Mouse (Mus musculus) midbrain, embryonic 10.5 days (tissue): Measurements from ENCODE around the gene Relt. TPM values are rescaled to one million over a fixed set of nuclear protein-coding genes. Genes with fewer than 3 reads are reported as not detected.
A peak's percentile ranks its signal among the peaks of the same experiment; 100 is the strongest.

ENCODE experiments used
- DNase-seq: peaks from one replicate; pipeline ENCODE4 v3.0.0-alpha.2; 2017; ENCODE audit warnings: low spot score
- H3K27ac ChIP-seq: fragments of 300-500 bp; sonication (generic); replicated peaks from 2 replicates; pipeline ENCODE4 v1.5.1; 2016; ENCODE audit warnings: mild to moderate bottlenecking
- H3K27me3 ChIP-seq: fragments of 300-500 bp; sonication (generic); 2 replicates; pipeline ENCODE4 v1.6.1; 2016; ENCODE audit warnings: low read depth, mild to moderate bottlenecking; ENCODE audit not compliant: poor library complexity, severe bottlenecking
- H3K36me3 ChIP-seq: fragments of 300-500 bp; sonication (generic); 2 replicates; pipeline ENCODE4 v1.6.1; 2016; ENCODE audit warnings: mild to moderate bottlenecking, moderate library complexity
- H3K4me1 ChIP-seq: fragments of 300-500 bp; sonication (generic); 2 replicates; pipeline ENCODE4 v1.6.1; 2016
- H3K4me3 ChIP-seq: fragments of 300-500 bp; sonication (generic); 2 replicates; pipeline ENCODE4 v1.5.1; 2016; ENCODE audit warnings: mild to moderate bottlenecking, moderate library complexity
- H3K9me3 ChIP-seq: fragments of 300-500 bp; sonication (generic); replicated peaks from 2 replicates; pipeline ENCODE4 v1.6.1; 2016; ENCODE audit warnings: mild to moderate bottlenecking
- WGBS: fragments of 180-500 bp; shearing (Covaris S2); methylation state at CpG from one replicate; pipeline ENCODE4 v1.1.7; 2016; 5-methylcytosine and 5-hydroxymethylcytosine counted together
- polyA plus RNA-seq: library from polyadenylated mRNA; unstranded; fragments of >200 nt; fragmentation: Nextera tagmentation; extraction: Ambion mirVana; gene quantifications from 2 replicates; pipeline ENCODE4 v1.2.1, GENCODE M21; 2016

The Relt gene
- polyA plus RNA-seq, 1 experiment from 2014 or later, result 5.2 TPM

- H3K36me3 ChIP-seq, result peaks cover 53% of the 10 kb centered on the region
- no peak overlapping the region for H3K27ac ChIP-seq
- H3K9me3 ChIP-seq, result no peaks in the 10 kb centered on the region
- 93% methylated on average over 6 of the region's 6 CpGs for WGBS
- H3K27me3 ChIP-seq, result no peaks in the 10 kb centered on the region
- no peak overlapping the region for H3K4me3 ChIP-seq
- no peak for DNase-seq
- H3K4me1 ChIP-seq, result no peaks in the 10 kb centered on the region
Observed at GRCm38 (mm10) chr7:100839632-100840402, 23.4 kb downstream of the Relt start.

- H3K36me3 ChIP-seq, result peaks cover 66% of the 10 kb centered on the region
Observed at GRCm38 (mm10) chr7:100837701-100838100, 25.5 kb downstream of the Relt start.

GRCm38 (mm10) chr7:100836657-100837056 is 26.6 kb downstream of the Relt start:
- Histone ChIP-seq H3K36me3 (peaks cover 59% of the 10 kb centered on the region), H3K9me3 (no peaks in the 10 kb centered on the region), H3K27me3 (no peaks in the 10 kb centered on the region), H3K4me1 (no peaks in the 10 kb centered on the region), H3K27ac (no peak overlapping the region), H3K4me3 (no peak overlapping the region)
- no peak for DNase-seq
- WGBS, result 93% methylated on average over 10 of the region's 10 CpGs

More at GRCm38 (mm10) chr7:100837701-100838100, 25.5 kb downstream of the Relt start:
- Histone ChIP-seq H3K27me3 (no peaks in the 10 kb centered on the region), H3K27ac (no peak overlapping the region), H3K4me1 (no peaks in the 10 kb centered on the region), H3K9me3 (no peaks in the 10 kb centered on the region), H3K4me3 (no peak overlapping the region)
- DNase-seq, result no peak
- 75% methylated on average over 1 of the region's 1 CpGs for WGBS

DNA sequence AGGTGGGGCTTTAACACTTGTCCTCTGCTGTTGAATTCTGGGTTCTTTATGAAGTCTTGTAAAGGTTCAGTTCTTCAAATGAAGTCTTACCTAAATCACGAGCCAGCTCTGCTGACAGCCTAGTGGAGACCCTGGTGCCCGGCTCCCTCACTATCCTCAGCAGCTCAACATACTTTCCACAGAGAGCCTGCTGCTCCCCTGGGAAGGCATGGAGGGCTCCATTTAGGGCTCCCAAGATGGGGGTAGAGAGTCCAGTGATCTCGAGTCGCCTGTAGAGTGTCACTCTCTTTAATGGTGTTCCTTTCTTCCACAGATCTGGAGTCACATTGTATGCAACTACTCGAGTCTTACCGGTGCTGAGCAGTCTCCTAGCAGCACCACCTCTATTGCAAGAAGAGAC is 27.5 kb downstream of the Relt start:
- DNase-seq, result no peak
- Histone ChIP-seq H3K27me3 (no peaks in the 10 kb centered on the region), H3K36me3 (peaks cover 64% of the 10 kb centered on the region), H3K4me1 (no peaks in the 10 kb centered on the region), H3K27ac (no peak overlapping the region), H3K4me3 (no peak overlapping the region), H3K9me3 (no peaks in the 10 kb centered on the region)
- WGBS, result 93% methylated on average over 6 of the region's 6 CpGs

DNA sequence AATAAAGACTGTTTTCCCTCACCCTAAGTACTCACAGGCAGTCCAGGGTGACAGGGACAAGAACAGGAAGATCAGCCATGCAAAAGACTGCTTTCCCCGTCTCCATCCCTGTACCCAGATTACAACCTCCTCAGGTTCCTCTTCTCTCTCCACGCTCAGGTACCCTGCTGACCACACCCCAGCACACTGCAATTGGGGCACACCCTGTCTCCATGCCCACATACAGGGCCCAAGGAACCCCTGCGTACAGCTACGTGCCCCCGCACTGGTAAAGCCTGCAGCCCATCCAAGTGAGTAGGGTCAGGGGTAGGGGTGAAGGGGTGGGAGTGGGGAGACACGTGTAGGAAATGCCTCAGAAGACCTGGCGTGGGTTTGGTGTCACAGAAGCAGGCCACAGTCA is 28.1 kb downstream of the Relt start:
- no peak overlapping the region for H3K27ac ChIP-seq
- peaks cover 64% of the 10 kb centered on the region for H3K36me3 ChIP-seq
- no peak for DNase-seq
- H3K4me1 ChIP-seq, result no peaks in the 10 kb centered on the region
- H3K9me3 ChIP-seq, result no peaks in the 10 kb centered on the region
- 94% methylated on average over 7 of the region's 7 CpGs for WGBS
- no peaks in the 10 kb centered on the region for H3K27me3 ChIP-seq
- no peak overlapping the region for H3K4me3 ChIP-seq

GRCm38 (mm10) chr7:100833859-100834258 is 29.4 kb downstream of the Relt start:
- no peaks in the 10 kb centered on the region for H3K4me1 ChIP-seq
- no peak overlapping the region for H3K4me3 ChIP-seq
- no peak overlapping the region for H3K27ac ChIP-seq
- H3K36me3 ChIP-seq, result peaks cover 65% of the 10 kb centered on the region
- no peaks in the 10 kb centered on the region for H3K27me3 ChIP-seq
- DNase-seq, result no peak
- H3K9me3 ChIP-seq, result no peaks in the 10 kb centered on the region
- WGBS, result 88% methylated on average over 1 of the region's 1 CpGs

DNA sequence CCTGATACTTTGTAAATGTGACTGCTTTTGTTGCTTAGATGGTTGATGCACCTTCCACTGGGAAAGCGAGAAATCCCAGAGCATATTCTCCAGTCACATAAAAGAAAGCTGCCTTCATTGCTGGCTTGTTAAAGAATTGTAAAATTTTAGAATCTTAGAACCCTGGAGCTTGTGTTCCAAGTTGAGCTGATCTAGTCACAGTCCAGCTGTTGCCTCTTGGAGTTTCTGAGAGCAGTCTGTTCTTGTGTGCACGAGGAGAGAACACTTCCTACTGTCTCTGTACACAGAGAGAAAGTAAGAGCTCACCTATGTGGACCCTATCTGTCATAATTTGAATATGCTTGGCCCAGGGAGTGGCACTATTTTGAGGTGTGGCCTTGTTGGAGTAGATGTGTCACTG is 34.7 kb downstream of the Relt start:
- Histone ChIP-seq H3K27me3 (no peaks in the 10 kb centered on the region), H3K4me1 (no peaks in the 10 kb centered on the region), H3K4me3 (no peak overlapping the region), H3K9me3 (no peaks in the 10 kb centered on the region), H3K27ac (no peak overlapping the region), H3K36me3 (peaks cover 37% of the 10 kb centered on the region)
- WGBS, result 95% methylated on average over 2 of the region's 2 CpGs
- no peak for DNase-seq

GRCm38 (mm10) chr7:100824661-100825060 is 38.6 kb downstream of the Relt start:
- 89% methylated on average over 3 of the region's 3 CpGs for WGBS

GRCm38 (mm10) chr7:100818401-100819064 is 44.7 kb downstream of the Relt start:
- no peak overlapping the region for H3K27ac ChIP-seq

More at GRCm38 (mm10) chr7:100824661-100825060, 38.6 kb downstream of the Relt start:
- Histone ChIP-seq H3K36me3 (peaks cover 23% of the 10 kb centered on the region), H3K27me3 (no peaks in the 10 kb centered on the region), H3K4me3 (no peak overlapping the region), H3K9me3 (no peaks in the 10 kb centered on the region), H3K4me1 (no peaks in the 10 kb centered on the region), H3K27ac (no peak overlapping the region)
- no peak for DNase-seq

GRCm38 (mm10) chr7:100817442-100817760 is 45.8 kb downstream of the Relt start:
- DNase-seq, result no peak
- Histone ChIP-seq H3K27me3 (no peaks in the 10 kb centered on the region), H3K9me3 (no peaks in the 10 kb centered on the region), H3K36me3 (0 out of 2 replicates have a peak, but pooled peaks cover 7% of the 10 kb centered on the region), H3K27ac (no peak overlapping the region), H3K4me3 (no peak overlapping the region), H3K4me1 (peaks cover 12% of the 10 kb centered on the region)
- WGBS, result 92% methylated on average over 2 of the region's 2 CpGs

More at GRCm38 (mm10) chr7:100818401-100819064, 44.7 kb downstream of the Relt start:
- 0 out of 2 replicates have a peak, but pooled peaks cover 4% of the 10 kb centered on the region for H3K36me3 ChIP-seq
- DNase-seq, result no peak
- 91% methylated on average over 4 of the region's 4 CpGs for WGBS
- no peak overlapping the region for H3K4me3 ChIP-seq
- H3K27me3 ChIP-seq, result no peaks in the 10 kb centered on the region
- H3K4me1 ChIP-seq, result peaks cover 12% of the 10 kb centered on the region
- no peaks in the 10 kb centered on the region for H3K9me3 ChIP-seq

DNA sequence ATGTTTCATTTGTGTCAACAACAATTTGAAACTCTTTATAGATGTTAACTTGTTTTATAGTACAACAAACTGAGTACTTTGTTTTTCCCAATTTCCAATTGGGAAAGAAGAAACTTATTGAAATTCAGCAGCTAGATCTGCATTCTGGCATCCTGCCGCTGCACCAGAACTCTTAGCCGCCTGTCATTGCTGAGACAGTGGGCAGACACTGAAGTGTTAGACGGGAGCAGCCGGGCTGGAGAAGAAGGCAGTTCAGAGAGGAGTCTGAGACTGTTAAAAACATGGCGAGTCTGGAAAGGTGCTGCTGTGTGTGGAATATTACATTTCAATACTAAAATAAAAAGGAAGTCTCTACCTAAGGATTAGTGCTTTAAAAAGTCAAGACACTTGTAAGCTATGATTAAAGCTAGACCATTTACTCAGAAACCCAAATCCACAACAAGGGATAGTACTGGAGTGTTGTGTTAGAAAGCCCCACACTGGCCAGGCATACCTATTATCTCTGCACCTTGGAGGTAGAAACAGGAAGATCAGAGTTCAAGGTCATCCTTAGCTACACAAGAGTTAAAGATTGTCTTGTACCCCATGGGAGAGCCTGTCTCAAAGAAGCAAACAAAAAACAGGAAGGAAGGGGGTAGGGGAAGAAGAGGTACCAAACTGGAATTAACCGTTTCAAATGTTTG is 46.3 kb downstream of the Relt start:
- Histone ChIP-seq H3K9me3 (no peaks in the 10 kb centered on the region), H3K27ac (no peak overlapping the region), H3K4me1 (peaks cover 12% of the 10 kb centered on the region), H3K36me3 (0 out of 2 replicates have a peak, but pooled peaks cover 7% of the 10 kb centered on the region), H3K4me3 (no peak overlapping the region), H3K27me3 (no peaks in the 10 kb centered on the region)
- 81% methylated on average over 6 of the region's 6 CpGs for WGBS
- no peak for DNase-seq

DNA sequence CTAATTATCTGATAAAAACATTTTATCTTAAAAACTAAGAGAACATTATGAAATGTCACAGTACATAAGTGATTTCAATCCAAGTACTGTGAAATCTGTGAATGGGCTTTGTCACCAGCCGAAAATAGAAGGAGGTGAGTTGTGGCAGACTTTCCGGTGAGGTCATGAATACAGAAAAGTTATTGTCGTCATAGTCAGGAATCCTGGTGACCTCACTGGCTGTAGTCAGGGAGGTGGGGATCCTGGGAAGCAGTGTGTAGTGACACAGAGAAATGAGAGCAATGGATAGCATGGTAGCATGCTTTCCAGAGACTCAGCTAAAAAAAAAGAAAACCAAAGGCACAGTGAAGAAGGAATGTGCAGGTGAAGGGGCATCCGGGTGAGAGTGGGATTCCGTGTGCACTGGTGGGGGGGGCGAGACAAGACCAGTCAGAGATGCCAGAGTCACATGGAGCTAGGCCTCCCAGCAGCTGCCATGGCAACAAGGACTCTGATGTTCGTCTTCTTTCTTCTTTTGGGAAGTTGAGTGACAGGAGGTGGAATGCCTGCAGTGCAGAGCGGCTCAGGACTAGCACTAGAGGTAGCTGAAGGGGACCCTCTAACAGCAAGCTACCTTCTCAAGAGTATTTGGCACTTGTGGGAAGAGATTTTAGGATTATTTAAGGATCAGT is 47.2 kb downstream of the Relt start:
- 53% methylated on average over 8 of the region's 8 CpGs for WGBS
- peak; percentile 55 for DNase-seq
- Histone ChIP-seq H3K27ac (no peak overlapping the region), H3K27me3 (no peaks in the 10 kb centered on the region), H3K9me3 (no peaks in the 10 kb centered on the region), H3K4me1 (peaks cover 12% of the 10 kb centered on the region), H3K4me3 (no peak overlapping the region), H3K36me3 (0 out of 2 replicates have a peak, but pooled peaks cover 7% of the 10 kb centered on the region)
